ENCODE assay signal across 22 mouse cellular contexts in the genomic region with DNA sequence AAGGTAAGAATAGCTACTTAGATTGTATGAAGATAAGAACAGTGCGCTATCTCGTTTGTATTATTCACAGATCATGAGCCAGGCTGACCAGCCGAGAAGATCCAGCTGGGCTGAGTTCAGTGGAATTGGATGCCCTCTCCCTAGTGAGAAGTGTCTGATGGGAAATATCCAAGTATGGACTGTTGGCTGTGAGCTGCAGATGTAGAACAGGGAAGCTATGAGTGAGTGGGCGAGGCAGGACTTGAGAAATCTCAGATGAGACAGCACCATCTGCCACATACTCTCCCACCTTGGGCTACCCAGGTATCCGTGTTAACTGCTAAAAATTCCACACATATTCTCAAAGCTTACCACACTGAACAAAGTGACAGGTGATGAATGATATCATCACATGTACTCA. TPM values are rescaled to one million over a fixed set of nuclear protein-coding genes. Genes with fewer than 3 reads are reported as not detected.
DNase-seq lines count a peak whose midpoint lies in the region; ATAC-seq and TF ChIP-seq lines count a peak whose summit lies in the region.
"Had no signal": no experiment of that assay in that cellular context is flagged by ENCODE, and none has a peak within 500 bp of the region (broad histone marks: within the 10 kb centered on the region; RNA-seq: fewer than 3 reads in every experiment).

No protein-coding gene starts in this region.

- TF ChIP-seq POLR2A in lung, adult 2 months (IDR thresholded peaks at IDR 0.05; ENCODE audit: borderline replicate concordance, extremely low read depth, low read depth, low read length), result no peak

- no peaks in the 10 kb centered on the region for H3K4me1 ChIP-seq in lung, embryonic 16.5 days (replicated peaks; ENCODE audit: control insufficient read depth, insufficient read depth, low read length)
- H3K4me1 ChIP-seq in lung, adult 2 months (ENCODE audit: control insufficient read depth, insufficient read depth, low read length), result no peaks in the 10 kb centered on the region
- H3K4me1 ChIP-seq in embryonic facial prominence, embryonic 14.5 days (ENCODE audit: control insufficient read depth, insufficient read depth, low read length), result no peaks in the 10 kb centered on the region
- no peaks in the 10 kb centered on the region for H3K4me1 ChIP-seq in limb, embryonic 11.5 days (ENCODE audit: control insufficient read depth, insufficient read depth, low read length)
- H3K4me1 ChIP-seq: limb, embryonic 12.5 days; neural tube, embryonic 15.5 days had no signal

- no peak for TF ChIP-seq CTCF in lung, adult 2 months (IDR thresholded peaks at IDR 0.05; ENCODE audit: insufficient read depth, low read length)

- no peak overlapping the region for H3K4me3 ChIP-seq in lung, embryonic 16.5 days (ENCODE audit: low read length)
- H3K4me3 ChIP-seq in lung, adult 2 months (replicated peaks; ENCODE audit: extremely low read depth, low read depth, low read length), result no peak overlapping the region
- no peak overlapping the region for H3K4me3 ChIP-seq in embryonic facial prominence, embryonic 14.5 days (ENCODE audit: low read depth, low read length)
- no peak overlapping the region for H3K4me3 ChIP-seq in limb, embryonic 11.5 days (ENCODE audit: low read depth, low read length)
- H3K4me3 ChIP-seq: heart, embryonic 12.5 days; limb, embryonic 12.5 days; neural tube, embryonic 15.5 days had no signal

- H3K9ac ChIP-seq in lung, embryonic 16.5 days (ENCODE audit: low read length), result no peak overlapping the region
- H3K9ac ChIP-seq in embryonic facial prominence, embryonic 14.5 days (ENCODE audit: low read depth, low read length), result no peak overlapping the region
- H3K9ac ChIP-seq in limb, embryonic 11.5 days (ENCODE audit: low read length), result no peak overlapping the region
- H3K9ac ChIP-seq: heart, embryonic 12.5 days; limb, embryonic 12.5 days; liver, postnatal 0 days; neural tube, embryonic 15.5 days had no signal

- no peak overlapping the region for H3K4me2 ChIP-seq in lung, embryonic 16.5 days (ENCODE audit: low read depth, low read length)
- no peak overlapping the region for H3K4me2 ChIP-seq in embryonic facial prominence, embryonic 14.5 days (ENCODE audit: low read depth, low read length)
- H3K4me2 ChIP-seq in limb, embryonic 11.5 days (ENCODE audit: low read depth, severe bottlenecking), result no peak overlapping the region
- H3K4me2 ChIP-seq: heart, embryonic 12.5 days; limb, embryonic 12.5 days; liver, embryonic 11.5 days; neural tube, embryonic 15.5 days had no signal

- peaks cover 7% of the 10 kb centered on the region; the same call in 1 of the 2 replicates for H3K36me3 ChIP-seq in lung, embryonic 16.5 days (ENCODE audit: control insufficient read depth, insufficient read depth, low read length)
- 0 out of 2 replicates have a peak, but pooled peaks cover 9% of the 10 kb centered on the region for H3K36me3 ChIP-seq in embryonic facial prominence, embryonic 14.5 days (ENCODE audit: control insufficient read depth, insufficient read depth, low read length)
- peaks cover 2% of the 10 kb centered on the region; the same call in 1 of the 2 replicates for H3K36me3 ChIP-seq in limb, embryonic 11.5 days (ENCODE audit: control insufficient read depth, insufficient read depth, low read length)

- peak; percentile 66 for ATAC-seq in frontal cortex, adult (ENCODE audit: low TSS enrichment)
- peak; percentile 68; the same call in 1 of the 2 replicates for ATAC-seq in lung, embryonic 16.5 days (ENCODE audit: low read depth)
- 0 out of 2 replicates have a peak, but pooled peaks have one; percentile 33 for ATAC-seq in embryonic facial prominence, embryonic 14.5 days (ENCODE audit: low read depth)
- ATAC-seq in limb, embryonic 11.5 days (ENCODE audit: insufficient number of reproducible peaks, low FRiP score, low TSS enrichment, low read depth), result no peak
- ATAC-seq: liver, postnatal 0 days had no signal

- no peaks in the 10 kb centered on the region for H3K27me3 ChIP-seq in lung, embryonic 16.5 days (ENCODE audit: control insufficient read depth, insufficient read depth, low read depth, low read length)
- H3K27me3 ChIP-seq in embryonic facial prominence, embryonic 14.5 days (replicated peaks; ENCODE audit: control insufficient read depth, insufficient read depth, low read length), result no peaks in the 10 kb centered on the region
- no peaks in the 10 kb centered on the region for H3K27me3 ChIP-seq in limb, embryonic 11.5 days (ENCODE audit: control insufficient read depth, insufficient read depth, low read length)
- H3K27me3 ChIP-seq: heart, embryonic 12.5 days; limb, embryonic 12.5 days; neural tube, embryonic 15.5 days had no signal

- no peak overlapping the region for H3K27ac ChIP-seq in lung, embryonic 16.5 days (ENCODE audit: low read length)
- no peak overlapping the region for H3K27ac ChIP-seq in embryonic facial prominence, embryonic 14.5 days (replicated peaks; ENCODE audit: low read depth, low read length)
- no peak overlapping the region for H3K27ac ChIP-seq in limb, embryonic 11.5 days (replicated peaks; ENCODE audit: low read depth, low read length)
- H3K27ac ChIP-seq: limb, embryonic 12.5 days; macrophage; neural tube, embryonic 15.5 days had no signal

- no peaks in the 10 kb centered on the region for H3K9me3 ChIP-seq in lung, embryonic 16.5 days (ENCODE audit: control insufficient read depth, low read length)
- 0 out of 2 replicates have a peak, but pooled peaks cover 4% of the 10 kb centered on the region for H3K9me3 ChIP-seq in embryonic facial prominence, embryonic 14.5 days (ENCODE audit: control insufficient read depth, low read length)
- no peaks in the 10 kb centered on the region for H3K9me3 ChIP-seq in limb, embryonic 11.5 days (ENCODE audit: control insufficient read depth, low read length)
- H3K9me3 ChIP-seq: limb, embryonic 12.5 days; neural tube, embryonic 15.5 days had no signal

- no peak for DNase-seq in frontal cortex, postnatal 14 days (ENCODE audit: low spot score in 2 of 2)
- DNase-seq in lung, adult 2 months, result no peak
- no peak for DNase-seq in embryonic facial prominence, embryonic 14.5 days (ENCODE audit: low spot score)
- peak; percentile 18 for DNase-seq in limb, embryonic 11.5 days (ENCODE audit: low spot score)
- DNase-seq in urinary bladder, postnatal 4 days (ENCODE audit: low spot score in 2 of 2), result no peak
- no peak for DNase-seq in B cell, adult 2 months
- DNase-seq: adrenal gland, postnatal 36 days; cerebellum, adult 11 months; cerebellum, adult 9-11 months; heart, adult 18-20 months; heart, postnatal 10 days; kidney, adult 18-20 months; liver, postnatal 0 days; spleen, adult 18-20 months; thymus, postnatal 14 days had no signal

- 29% methylated on average over 5 of the region's 5 CpGs for WGBS in lung, embryonic 16.5 days
- 45% methylated on average over 5 of the region's 5 CpGs for WGBS in lung, adult 2 months
- WGBS in embryonic facial prominence, embryonic 14.5 days, result 82% methylated on average over 5 of the region's 5 CpGs
- 85% methylated on average over 5 of the region's 5 CpGs for whole genome bisulfite sequencing in limb, embryonic 11.5 days

RNA-seq across cellular contexts. Expression of gene Mzt1, which starts 15.9 kb away (rescaled TPM):
- polyA plus RNA-seq in lung, embryonic 16.5 days (2015; fragmentation: Nextera tagmentation; extraction: Ambion mirVana), result 63.5 and 68.2 TPM in 2 replicates
- polyA plus RNA-seq in lung, adult 2 months (2012; rRNA removed), result 5.4 and 12.3 TPM in 2 replicates
- polyA plus RNA-seq in embryonic facial prominence, embryonic 14.5 days (2014; fragmentation: Nextera tagmentation; extraction: Ambion mirVana), result 42.1 and 45.5 TPM in 2 replicates
- 104 and 109 TPM in 2 replicates for polyA plus RNA-seq in limb, embryonic 11.5 days (2014; fragmentation: Nextera tagmentation; extraction: Ambion mirVana)

RNA-seq across cellular contexts. Expression of gene Bora, which starts 16.0 kb away (rescaled TPM):
- 71.3 and 72.4 TPM in 2 replicates for polyA plus RNA-seq in lung, embryonic 16.5 days (2015; fragmentation: Nextera tagmentation; extraction: Ambion mirVana)
- polyA plus RNA-seq in lung, adult 2 months (2012; rRNA removed), result 0.49 and 1.3 TPM in 2 replicates
- polyA plus RNA-seq in embryonic facial prominence, embryonic 14.5 days (2014; fragmentation: Nextera tagmentation; extraction: Ambion mirVana), result 26.7 and 43.7 TPM in 2 replicates
- 94.8 and 103 TPM in 2 replicates for polyA plus RNA-seq in limb, embryonic 11.5 days (2014; fragmentation: Nextera tagmentation; extraction: Ambion mirVana)

RNA-seq across cellular contexts. Expression of gene Rpl36a-ps1, which starts 35.9 kb away (rescaled TPM):
- polyA plus RNA-seq in lung, embryonic 16.5 days (2015; fragmentation: Nextera tagmentation; extraction: Ambion mirVana), result 1.7 and 5.7 TPM in 2 replicates
- not detected in 2 replicates for polyA plus RNA-seq in lung, adult 2 months (2012; rRNA removed)
- 1.6 and 3.7 TPM in 2 replicates for polyA plus RNA-seq in embryonic facial prominence, embryonic 14.5 days (2014; fragmentation: Nextera tagmentation; extraction: Ambion mirVana)
- polyA plus RNA-seq in limb, embryonic 11.5 days (2014; fragmentation: Nextera tagmentation; extraction: Ambion mirVana), result 1.6 and 1.8 TPM in 2 replicates
- polyA plus RNA-seq: neural tube, embryonic 15.5 days had no signal

Comparison
In these comparisons a context has a peak if more than half of its experiments do, and no peak if none do; other contexts are left out.
1. RNA of gene Bora, which starts 16.0 kb away (polyA plus RNA-seq): 94.8 to 103 TPM in limb, embryonic 11.5 days, 71.3 to 72.4 TPM in lung, embryonic 16.5 days and 26.7 to 43.7 TPM in embryonic facial prominence, embryonic 14.5 days; 0.49 to 1.3 TPM in lung, adult 2 months; every median in the first group is over 10 times any median in the second.